Mouse (Mus musculus) cerebellum, adult 9-10 months (tissue): Measurements from ENCODE around the gene Tmem92.
A peak's percentile ranks its signal among the peaks of the same experiment; 100 is the strongest.
"Not testable (repeated sequence)": the region's sequence is repeated elsewhere in the genome, so short reads cannot be mapped to it uniquely, and the experiment has no call there.

Source experiments
- DNase-seq: peaks from one replicate; pipeline ENCODE4 v3.0.0; 2022

The Tmem92 gene

DNA sequence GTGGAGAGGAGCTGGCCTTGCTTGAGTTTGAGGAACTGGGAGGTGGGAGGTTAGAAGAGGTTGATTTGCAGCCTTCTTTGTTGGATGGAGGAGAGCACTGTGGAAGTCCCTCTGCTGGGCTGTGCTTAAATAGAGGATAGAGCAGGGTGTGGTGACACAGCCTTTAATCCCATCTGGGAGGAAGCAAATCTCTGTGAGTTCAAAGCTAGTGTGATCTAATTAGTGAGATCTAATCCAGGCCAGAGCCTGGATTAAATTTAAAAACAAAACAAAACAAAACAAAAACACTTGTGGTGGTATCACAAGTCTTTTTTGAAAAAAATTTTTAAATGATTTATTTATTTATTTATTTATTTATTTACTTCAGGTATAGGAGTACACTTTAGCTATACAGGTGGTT is at the start of gene Tmem92:
Gene Tmem92, minus strand, starts transcription at position 101 of the 400 bp plus-strand sequence.
- DNase-seq, result no peak

DNA sequence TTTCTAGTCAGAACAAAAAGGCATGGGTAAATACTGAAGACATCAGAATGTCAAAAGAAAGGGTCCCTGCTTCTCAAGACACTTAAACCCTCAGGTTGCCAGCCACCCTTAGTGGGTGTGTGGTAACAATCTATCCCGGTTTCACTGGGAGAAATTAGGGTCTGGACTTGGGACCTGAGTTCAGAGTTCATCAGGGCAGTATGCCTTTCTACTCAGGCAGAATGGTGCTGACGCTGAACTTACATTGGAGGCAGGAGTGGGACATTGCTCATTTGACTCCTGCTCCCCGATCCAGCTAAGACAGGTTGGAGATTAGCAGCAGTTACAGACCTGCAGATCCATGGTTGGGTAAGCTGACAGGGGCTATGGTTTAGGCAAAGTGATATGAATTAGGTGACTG is 46.5 kb upstream of the Tmem92 start:
- no peak for DNase-seq

DNA sequence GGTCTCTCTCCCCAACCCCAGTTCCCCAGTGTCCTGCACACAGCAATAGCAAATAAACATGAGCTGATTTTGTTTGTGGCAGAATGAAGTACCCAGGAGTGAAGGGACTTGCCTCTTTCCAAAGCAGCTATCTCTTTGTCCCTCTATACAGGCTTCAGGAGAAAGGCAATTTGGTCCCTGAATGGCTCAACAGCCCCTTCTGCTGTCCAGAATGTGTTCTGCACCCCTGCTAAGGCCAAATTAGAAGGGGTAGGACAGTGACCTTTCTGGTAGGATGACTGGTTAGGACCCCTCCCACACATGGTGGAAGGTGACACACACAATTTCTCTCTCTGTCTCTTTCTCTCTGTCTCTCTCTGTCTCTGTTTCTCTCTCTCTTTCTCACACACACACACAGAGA is 36.9 kb upstream of the Tmem92 start:
- DNase-seq, result not testable (repeated sequence)

DNA sequence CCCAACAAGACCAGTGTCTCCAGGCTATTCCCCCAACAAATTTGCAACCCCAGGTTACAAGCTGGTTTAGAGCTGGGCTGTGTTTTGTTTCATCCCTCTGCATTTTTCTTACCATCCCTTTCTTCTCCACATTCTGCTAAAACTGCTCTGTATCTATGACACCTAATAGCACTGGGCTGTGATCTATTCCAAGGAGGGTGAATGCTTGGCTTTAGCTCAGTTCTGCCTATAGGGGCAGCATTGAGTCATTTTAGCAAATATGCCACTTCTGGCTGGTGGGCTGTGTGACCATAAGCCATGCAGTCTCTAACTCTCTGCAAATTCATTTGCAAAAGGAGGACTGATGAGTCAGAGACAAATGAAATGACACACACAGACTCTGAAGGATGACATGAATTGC is 36.4 kb upstream of the Tmem92 start:
- not testable (repeated sequence) for DNase-seq

DNA sequence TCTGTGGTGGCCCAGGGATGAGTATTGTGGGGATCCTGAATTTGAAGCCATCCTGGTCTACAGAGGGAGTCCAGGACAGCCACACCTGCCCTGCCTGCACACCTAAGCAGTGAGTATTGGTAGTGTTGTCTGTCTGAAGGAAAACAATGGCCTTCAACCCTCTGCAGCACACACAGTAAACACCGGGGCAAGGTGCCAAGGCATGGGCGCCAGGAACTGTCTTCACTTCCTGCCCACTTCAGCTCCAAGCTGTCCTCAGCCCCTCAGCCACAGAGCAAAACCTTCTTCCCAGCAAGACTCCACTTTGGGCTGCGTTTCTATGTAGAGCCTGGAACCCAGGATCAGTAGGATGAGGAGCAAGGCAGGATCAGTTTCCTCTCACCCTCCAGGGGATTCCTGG is 29.0 kb upstream of the Tmem92 start:
- DNase-seq, result not testable (repeated sequence)

DNA sequence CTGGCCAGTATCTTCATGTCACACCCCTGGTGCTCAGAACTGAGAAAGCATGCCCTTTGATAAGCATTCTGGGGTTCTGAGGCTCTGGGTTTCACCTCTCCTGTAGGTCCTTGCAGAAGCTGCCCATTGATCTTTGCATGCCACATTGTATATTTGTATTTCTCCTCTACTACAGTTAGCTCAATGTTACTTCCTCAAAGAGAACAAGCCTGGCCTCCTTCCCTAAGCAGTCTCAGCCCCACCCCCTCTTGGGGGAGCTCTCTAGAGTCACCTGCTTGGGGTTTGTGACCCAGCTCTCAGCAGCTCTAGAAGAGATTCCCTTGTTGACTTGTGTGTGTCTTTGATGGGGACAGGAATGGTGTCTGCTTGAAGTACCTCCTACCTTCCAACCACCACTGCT is 9.2 kb upstream of the Tmem92 start:
- DNase-seq, result no peak

DNA sequence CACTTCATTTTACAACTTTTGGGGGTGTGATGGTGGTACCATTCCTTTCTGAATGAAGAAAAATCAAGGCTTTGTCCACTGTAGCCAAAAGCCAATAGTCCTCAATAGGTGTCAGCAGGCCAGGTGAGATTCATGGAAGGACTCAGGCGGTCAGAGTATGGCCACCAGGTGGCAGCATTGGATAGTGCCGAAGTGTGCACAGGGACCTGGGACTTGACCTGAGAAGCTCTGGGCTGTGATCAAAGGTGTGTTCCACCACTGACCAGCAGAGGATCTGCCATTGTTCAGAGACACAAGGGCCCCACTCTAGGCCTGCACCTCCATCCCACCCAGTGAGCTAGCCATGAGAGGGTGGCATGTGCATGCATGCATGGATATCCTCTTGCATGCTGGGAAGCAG is 2.7 kb upstream of the Tmem92 start:
- peak; percentile 61 for DNase-seq

DNA sequence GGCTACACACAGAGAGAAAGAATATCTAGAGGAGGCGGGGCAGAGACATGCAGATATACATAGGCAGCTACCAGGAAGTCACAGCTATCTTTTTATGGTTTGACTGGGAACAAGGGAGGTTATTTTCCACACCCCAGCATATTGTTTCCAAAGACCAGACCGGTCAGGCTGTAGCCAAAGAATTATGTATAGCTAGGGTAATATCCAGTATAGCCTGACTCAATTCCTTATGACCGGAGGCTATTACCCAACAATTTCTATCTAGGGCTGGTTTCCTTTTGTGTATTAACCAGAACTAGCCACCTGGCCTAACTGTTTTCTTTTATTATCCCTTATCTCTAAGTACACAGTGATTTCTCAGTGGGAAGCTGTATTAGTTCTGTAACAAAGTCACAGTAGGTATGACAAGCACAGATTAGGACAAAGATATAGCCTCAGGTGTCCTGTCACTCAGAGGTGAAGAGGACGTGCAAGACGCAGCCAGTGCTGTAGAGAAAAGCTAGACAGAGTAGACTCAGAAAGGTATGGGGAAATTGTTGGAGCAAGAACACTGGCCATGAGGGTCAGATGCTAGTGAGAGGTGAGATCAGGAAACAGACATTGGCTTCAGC is 7.5 kb downstream of the Tmem92 start:
- no peak for DNase-seq

DNA sequence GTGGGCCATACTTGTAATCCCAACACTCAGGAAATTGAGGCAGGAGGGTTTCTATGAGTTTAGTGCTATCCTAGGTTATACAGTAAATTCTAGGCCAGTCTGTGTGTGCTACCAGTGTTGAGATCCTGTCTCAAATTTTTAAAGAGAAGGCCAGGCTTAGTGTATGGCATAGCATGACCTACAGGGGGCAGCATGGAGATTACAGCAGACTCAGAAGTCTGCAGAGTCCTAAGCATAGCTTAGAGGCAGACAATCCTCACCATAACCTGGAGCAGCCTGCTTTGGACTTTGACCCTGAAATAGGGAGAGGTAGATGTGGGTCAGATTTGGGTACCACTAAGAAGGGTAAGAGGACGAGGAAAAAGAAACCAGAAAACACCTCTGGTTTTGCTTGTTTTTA is 8.7 kb downstream of the Tmem92 start:
- no peak for DNase-seq

DNA sequence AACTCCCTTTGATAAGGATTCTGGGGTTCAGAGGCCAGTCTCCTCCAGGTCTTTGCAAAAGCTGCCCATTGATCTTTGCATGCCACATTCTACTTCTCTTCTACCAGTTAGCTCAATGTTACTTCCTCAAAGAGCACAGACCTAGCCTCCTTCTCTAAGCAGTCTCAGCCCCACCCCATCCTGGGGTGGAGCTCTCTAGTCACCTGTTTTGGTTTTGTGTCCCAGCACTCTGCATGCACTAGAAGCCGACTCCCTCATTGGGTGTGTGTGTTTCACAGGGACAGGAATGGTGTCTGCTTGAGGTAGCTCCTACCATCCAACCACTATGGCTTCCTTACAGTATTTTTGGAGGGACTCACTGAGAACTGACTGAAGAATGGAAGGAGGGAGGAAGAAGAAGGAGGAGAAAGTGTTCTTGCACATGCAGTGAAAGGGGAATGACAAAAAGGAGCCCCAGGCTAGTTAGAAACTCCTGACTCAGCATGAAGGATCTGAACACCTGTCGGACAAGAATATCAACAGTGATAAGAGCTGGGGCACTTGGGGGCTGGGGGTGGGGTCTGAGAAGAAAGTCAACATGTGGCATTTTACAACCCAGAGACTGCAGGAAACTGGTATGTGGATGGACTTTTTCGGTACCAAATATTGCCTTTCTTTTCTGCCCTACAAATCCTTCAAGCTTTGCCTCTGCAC is 10.0 kb downstream of the Tmem92 start:
- no peak for DNase-seq

DNA sequence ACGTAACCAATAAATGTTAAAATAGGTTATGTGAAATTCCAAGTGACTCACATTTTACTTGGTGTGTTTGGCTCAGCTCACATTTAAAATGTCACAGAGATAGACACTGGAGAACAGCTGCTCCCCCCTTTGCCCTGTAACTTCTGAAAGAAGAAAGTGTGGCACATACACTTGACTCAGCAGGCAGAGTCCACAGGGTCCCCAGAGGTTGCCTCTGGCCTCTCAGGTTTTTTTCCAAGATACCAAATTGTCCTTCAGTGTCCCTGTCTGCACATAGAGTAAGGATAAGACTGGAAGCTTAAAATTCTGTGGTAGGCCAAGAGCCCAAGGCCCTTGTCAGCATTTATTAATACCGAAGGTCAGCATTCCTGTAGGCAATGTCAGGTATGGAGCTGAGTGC is 15.3 kb downstream of the Tmem92 start:
- no peak for DNase-seq

DNA sequence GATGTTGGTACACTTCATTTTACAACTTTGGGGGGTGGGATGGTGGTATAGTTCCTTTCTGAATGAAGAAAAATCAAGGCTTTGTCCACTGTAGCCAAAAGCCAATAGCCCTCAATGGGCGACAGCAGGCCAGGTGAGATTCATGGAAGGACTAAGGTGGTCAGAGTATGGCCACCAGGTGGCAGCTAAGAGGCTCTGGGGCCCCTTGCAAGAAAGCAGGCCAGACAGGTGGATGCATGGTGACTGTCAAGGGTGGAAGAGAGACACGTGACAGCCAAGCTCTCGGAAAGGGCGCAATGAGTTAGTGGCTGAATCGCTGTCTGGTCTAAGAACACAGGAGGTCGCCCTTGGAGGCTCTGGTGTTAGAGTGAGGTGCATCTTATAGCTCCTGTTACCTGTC is 19.7 kb downstream of the Tmem92 start:
- no peak for DNase-seq

DNA sequence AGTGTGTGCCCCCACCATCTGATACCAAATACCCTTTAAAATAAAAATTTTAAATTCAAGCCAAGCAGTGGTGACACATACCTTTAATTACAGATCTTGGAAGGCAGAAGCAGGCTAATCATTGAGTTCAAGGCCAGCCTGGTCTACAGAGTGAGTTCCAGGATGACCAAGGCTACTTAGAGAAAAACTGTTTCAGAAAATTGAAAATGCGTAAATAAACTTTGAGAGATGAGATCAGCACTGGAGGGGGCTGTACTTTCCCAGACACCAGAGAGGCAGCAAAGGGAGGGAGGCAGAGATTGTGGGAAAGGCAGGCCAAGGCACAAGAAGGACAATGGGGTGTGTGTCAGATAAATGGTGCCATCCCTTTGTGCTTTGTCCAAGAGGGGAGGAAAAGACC is 20.2 kb downstream of the Tmem92 start:
- DNase-seq, result no peak

DNA sequence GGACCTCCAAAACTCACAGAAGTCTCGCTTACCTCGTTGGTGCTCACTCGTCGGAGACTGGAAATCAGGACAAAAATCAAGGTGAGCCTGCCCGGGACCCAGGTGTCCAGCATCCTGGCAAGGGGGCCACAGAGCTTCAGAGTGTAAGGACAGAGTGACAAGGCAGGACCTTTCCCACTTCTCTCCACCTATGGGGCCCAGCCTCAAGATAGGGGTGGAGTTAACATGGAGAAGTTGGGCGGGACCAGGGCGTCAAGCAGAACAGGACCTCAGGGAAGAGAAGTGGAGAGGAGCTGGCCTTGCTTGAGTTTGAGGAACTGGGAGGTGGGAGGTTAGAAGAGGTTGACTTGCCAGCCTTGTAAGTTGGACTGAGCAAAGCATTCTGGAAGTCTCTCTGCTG is 21.7 kb downstream of the Tmem92 start:
- DNase-seq, result no peak

DNA sequence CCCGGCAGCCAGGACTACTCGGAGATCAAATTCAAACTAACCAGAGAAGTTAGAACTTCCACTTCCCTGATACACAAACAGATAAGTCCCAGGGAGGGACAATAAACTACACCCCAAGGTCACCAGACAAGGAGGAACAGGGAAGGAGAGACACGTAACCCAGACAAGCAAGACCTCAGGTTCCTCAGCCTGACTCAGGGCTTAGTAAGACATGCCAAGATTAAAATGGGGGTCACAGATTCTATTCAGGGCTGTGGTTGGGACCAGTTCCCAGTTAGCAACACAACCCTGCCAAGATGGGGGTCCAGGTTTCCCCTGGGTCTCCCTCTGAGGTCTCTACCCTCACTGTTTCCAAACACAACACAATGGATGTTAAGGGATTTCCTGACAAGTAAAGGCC is 22.1 kb downstream of the Tmem92 start:
- DNase-seq, result no peak

DNA sequence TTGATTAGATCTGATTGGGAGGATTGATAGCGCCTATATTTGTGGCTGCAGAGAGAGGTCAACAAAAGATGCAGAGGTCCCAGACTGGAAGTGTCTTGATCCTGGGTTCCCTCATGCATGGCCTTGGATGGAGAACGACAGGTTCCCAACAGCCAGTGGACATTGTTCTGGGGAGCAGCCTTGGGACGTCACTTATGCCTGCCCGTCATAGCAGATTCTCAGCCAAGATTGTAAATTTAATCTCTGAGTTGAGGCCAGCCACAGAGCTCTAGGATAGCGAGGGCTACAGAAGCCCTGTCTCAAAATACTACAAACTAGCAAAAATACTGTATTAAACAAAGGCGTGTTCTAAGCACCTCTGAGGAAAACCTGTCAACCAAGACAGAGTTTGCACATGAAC is 22.6 kb downstream of the Tmem92 start:
- no peak for DNase-seq

DNA sequence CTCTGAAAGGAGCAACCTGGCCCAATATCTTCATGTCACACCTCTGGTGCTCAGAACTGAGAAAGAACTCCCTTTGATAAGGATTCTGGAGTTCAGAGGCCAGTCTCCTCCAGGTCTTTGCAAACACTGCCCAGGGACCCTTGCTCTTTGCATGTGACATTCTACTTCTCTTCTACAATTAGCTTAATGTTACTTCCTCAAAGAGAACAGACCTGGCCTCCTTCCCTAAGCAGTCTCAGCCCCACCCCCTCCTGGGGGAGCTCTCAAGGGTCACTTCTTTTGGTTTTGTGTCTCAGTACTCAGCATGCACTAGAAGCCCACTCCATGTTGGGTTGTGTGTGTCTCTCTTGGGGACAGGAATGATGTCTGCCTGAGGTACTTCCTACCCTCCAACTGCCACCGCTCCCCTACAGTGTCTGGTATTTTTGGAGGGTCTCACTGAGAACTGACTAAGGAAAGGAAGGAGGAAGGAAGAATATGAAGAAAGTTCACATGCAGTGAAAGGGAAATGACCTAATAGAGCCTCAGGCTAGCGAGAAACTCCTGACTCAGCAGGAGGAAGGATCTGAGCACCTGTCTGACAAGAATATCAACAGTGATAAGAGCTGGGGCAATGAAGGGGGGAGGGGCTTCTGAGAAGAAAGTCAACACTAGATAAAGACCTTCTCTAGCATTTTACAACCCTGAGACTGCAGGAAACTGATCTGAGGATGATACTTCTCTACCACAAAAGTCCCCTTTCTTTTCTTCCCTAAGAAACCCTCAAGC is 29.4 kb downstream of the Tmem92 start:
- DNase-seq, result no peak

DNA sequence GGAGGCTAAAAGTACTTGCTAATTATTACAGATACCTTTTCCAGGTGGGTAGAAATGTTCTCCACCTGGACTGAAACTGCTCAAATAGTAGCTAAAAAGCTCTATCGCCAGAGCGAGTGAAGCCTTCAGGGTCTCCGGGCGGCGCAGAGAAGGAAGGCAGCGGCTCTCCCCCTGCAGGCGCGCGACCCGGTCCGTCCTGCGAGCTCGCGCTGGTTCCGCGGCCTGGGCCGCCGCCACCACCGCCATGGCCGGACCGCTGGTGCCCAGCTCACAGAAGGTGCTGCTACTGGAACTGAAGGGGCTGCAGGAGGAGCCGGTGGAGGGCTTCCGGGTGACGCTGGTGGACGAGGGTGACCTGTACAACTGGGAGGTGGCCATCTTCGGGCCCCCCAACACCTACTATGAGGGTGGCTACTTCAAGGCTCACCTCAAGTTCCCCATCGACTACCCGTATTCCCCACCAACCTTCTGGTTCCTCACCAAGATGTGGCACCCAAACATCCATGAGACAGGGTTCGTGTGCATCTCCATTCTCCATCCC is 40.7 kb downstream of the Tmem92 start, which contains the start of gene Cdc34b:
Gene Cdc34b, plus strand, starts transcription at position 51 of the 541 bp plus-strand sequence.
- DNase-seq, result no peak

DNA sequence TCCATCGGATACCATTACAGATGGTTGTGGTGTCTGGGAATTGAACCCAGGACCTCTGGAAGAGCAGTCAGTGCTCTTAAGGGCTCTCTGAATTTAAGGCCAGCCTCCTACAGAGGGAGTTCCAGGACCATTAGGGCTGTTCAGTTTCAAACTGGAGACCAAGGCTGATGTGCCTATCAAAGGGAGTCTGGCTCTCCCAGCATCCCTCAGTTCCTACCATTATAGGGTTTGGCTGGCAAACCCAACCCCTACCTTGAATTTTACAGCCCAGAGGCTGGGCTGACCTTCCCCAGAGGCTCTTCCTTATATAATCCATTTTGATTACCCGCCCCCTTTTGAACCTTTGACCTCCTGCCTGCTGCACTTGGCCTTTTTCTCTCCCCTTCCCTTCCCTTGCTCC is 46.8 kb downstream of the Tmem92 start:
- no peak for DNase-seq

DNA sequence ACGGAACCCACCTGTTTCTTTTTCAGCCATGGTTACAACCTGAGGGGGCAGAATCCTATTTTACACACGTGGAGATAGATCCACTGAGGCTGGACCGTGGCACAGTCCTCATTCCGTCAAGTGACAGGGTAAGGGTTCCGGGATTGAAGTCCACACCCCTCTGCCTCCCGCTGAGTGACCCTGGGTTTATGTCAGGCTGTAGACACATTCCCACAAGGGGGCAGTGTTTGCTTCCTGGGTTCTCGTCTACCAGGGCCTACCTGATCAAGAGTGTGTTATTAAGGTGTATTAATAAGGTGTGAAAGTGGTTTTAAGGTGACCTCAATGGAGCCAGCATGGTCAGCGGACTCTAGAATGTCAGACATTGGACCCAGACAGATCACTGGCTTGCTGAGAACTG is 49.7 kb downstream of the Tmem92 start:
- no peak for DNase-seq

DNA sequence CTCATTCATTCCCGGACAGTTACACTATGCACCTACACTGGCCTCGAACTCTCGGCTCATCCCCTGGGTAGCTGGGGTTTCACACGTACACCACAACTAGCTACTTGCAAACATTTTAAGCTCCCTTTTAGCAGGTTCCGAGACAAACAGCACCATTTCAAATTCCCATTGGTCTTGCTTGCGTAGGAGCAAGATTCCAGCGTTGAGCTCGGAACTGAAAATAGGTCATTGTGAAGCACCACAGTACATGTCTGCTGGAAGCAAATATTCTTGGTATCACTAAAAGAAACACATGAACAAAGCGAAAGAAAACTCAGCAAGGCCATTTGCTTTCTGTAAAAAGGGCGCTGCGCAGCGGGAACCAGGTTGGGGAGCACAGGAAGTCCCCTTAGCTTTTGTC is 51.3 kb downstream of the Tmem92 start:
- no peak for DNase-seq

DNA sequence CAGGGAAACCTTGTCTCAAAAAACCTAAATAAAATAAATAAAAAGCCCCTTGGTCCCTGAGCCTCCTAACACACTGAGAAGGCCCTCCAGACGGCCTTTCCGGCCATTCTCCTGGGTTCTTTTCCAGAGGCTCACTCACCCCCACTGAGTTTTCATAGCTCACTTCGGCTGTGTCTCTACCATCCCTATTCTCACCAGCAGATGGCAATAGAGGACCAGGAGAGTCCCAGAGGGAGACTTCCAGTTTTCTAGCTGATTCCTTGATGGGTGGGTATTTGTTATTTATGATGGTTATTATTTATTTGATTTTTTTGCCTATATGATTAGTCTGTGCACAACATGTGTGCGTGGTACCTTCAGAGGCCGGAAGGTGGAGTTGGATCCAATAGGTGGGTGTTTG is 52.2 kb downstream of the Tmem92 start:
- peak; percentile 57 for DNase-seq

DNA sequence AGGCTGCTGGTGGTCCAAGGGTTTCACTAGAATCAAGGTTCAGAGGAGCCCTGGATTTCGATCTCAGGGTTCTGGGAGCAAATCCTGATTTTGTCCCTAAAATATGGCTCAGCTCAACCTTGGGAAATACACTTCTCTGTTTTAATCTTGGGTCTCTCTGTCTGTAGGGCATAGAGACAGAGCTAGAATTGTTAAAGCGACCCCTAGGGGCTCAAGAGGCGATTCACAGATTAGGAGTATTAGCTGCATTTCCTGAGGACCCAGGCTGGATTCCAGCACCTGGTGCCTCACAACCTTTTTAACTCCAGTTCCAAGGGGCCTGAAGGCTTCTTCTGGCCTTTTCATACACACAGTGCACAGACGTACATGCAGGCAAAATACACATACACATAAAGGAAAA is 52.9 kb downstream of the Tmem92 start:
- DNase-seq, result no peak

DNA sequence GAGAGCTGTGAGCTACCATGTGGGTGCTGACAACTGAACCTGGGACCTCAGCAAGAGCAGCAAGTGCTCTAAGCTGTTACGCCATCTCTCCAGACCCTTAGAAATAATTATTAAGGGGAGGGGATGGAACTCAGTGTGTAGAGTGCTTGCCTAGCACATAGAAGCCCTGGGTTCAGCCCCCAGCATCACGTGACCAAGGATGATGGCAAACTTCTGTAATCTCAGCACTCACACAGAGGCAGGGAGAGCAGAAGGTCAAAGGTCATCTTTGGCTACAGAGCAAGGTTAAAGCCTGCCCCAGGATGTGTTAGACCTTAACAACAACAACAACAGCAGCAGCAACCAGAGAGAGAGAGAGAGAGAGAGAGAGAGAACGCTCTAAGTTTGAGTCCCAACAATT is 54.0 kb downstream of the Tmem92 start:
- no peak for DNase-seq
